Comparison of ENCODE assay signal across 22 mouse cellular contexts in the genomic region with DNA sequence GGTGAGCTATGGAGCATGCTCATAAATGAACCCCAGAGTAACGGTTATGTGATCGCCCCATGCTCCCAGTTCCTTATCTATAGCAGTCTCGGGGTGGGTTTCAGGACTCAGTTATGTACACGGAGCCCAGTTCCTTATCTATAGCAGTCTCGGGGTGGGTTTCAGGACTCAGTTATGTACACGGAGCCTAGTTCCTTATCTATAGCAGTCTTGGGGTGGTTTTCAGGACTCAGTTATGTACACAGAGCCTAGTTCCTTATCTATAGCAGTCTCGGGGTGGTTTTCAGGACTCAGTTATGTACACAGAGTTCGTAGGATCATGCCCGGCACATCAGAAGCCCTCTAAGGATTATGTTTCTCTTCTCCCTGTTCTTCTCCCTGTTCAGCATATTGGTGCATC. TPM values are rescaled to one million over a fixed set of nuclear protein-coding genes. Genes with fewer than 3 reads are reported as not detected.
A peak's percentile ranks its signal among the peaks of the same experiment; 100 is the strongest.
DNase-seq lines count a peak whose midpoint lies in the region; ATAC-seq and TF ChIP-seq lines count a peak whose summit lies in the region.
"Had no signal": no experiment of that assay in that cellular context is flagged by ENCODE, and none has a peak within 500 bp of the region (broad histone marks: within the 10 kb centered on the region; RNA-seq: fewer than 3 reads in every experiment).

No protein-coding gene starts in this region.

- no peak for TF ChIP-seq CTCF in liver, embryonic 14.5 days (IDR thresholded peaks at IDR 0.05; ENCODE audit: low read depth)

- peak; percentile 68 for DNase-seq in heart, adult 11 months
- DNase-seq in heart, postnatal 10 days, result no peak
- no peak for DNase-seq in liver, embryonic 14.5 days (ENCODE audit: low read depth in 3 of 3, low spot score in 3 of 3)
- no peak for DNase-seq in yolk sac, embryonic 10.5 days (ENCODE audit: low spot score)
- DNase-seq in T-cell, adult 2 months (ENCODE audit: low spot score), result no peak
- DNase-seq: adrenal gland, adult 2 months; adrenal gland, postnatal 36 days; B cell, adult 2 months; cerebellum, adult 2 months; cerebellum, postnatal 10 days; forebrain, postnatal 0 days; gastrocnemius, postnatal 36 days; heart, adult 18-20 months; heart, postnatal 14 days had no signal

- TF ChIP-seq EP300 in liver, embryonic 14.5 days (IDR thresholded peaks at IDR 0.05; ENCODE audit: low read depth), result peak; percentile 44

- intact Hi-C loops in heart, postnatal 10 days (cut with DNase I), result loop anchor here (5.0 to 10.0 kb wide), 3 partner anchors 33 to 250 kb away; no protein-coding TSS in a partner anchor

- no peak overlapping the region for H3K9ac ChIP-seq in liver, embryonic 14.5 days (replicated peaks)
- no peak overlapping the region for H3K9ac ChIP-seq in hindbrain, embryonic 16.5 days (ENCODE audit: low read depth, low read length)
- H3K9ac ChIP-seq: forebrain, embryonic 13.5 days; forebrain, postnatal 0 days; hindbrain, embryonic 14.5 days had no signal

- H3K9me3 ChIP-seq in liver, embryonic 14.5 days (ENCODE audit: control insufficient read depth, low read length), result no peaks in the 10 kb centered on the region
- no peaks in the 10 kb centered on the region for H3K9me3 ChIP-seq in hindbrain, embryonic 16.5 days (ENCODE audit: control insufficient read depth, low read length)
- H3K9me3 ChIP-seq: forebrain, embryonic 13.5 days; heart, embryonic 10.5 days had no signal

- H3K36me3 ChIP-seq in liver, embryonic 14.5 days (replicated peaks; ENCODE audit: control insufficient read depth, insufficient read depth, low read depth), result peaks cover 6% of the 10 kb centered on the region; the same call in 1 of the 2 replicates
- peaks cover 42% of the 10 kb centered on the region for H3K36me3 ChIP-seq in hindbrain, embryonic 16.5 days (ENCODE audit: control insufficient read depth, insufficient read depth, low read length)

- H3K27me3 ChIP-seq in liver, embryonic 14.5 days (ENCODE audit: control insufficient read depth, insufficient read depth, low read length), result no peaks in the 10 kb centered on the region
- no peaks in the 10 kb centered on the region for H3K27me3 ChIP-seq in hindbrain, embryonic 16.5 days (replicated peaks; ENCODE audit: control insufficient read depth, insufficient read depth, low read length)
- H3K27me3 ChIP-seq: forebrain, embryonic 13.5 days; Patski had no signal

- H3K27ac ChIP-seq in liver, embryonic 14.5 days, result peak overlapping the region; percentile 22
- H3K27ac ChIP-seq in hindbrain, embryonic 16.5 days (ENCODE audit: low read depth, low read length), result no peak overlapping the region
- H3K27ac ChIP-seq: embryonic facial prominence, embryonic 10.5 days; forebrain, embryonic 13.5 days; heart, embryonic 10.5 days; hindbrain, embryonic 14.5 days had no signal

- WGBS in liver, embryonic 14.5 days (ENCODE audit: insufficient replicate concordance), result 10% methylated on average over 9 of the region's 9 CpGs
- WGBS in hindbrain, embryonic 16.5 days, result 96% methylated on average over 9 of the region's 9 CpGs

- H3K4me1 ChIP-seq in liver, embryonic 14.5 days (replicated peaks; ENCODE audit: control insufficient read depth in 2 of 2, insufficient read depth in 2 of 2, low read length in 1 of 2), result peaks cover 8 to 19% of the 10 kb centered on the region in 2 experiments
- H3K4me1 ChIP-seq in hindbrain, embryonic 16.5 days (ENCODE audit: control insufficient read depth, insufficient read depth, low read depth, low read length), result peaks cover 8% of the 10 kb centered on the region

- H3K4me2 ChIP-seq in liver, embryonic 14.5 days (ENCODE audit: low read depth), result peak overlapping the region; percentile 30
- H3K4me2 ChIP-seq in hindbrain, embryonic 16.5 days (ENCODE audit: low read length), result no peak overlapping the region
- H3K4me2 ChIP-seq: forebrain, embryonic 13.5 days; hindbrain, embryonic 14.5 days had no signal

- ATAC-seq in liver, embryonic 14.5 days (ENCODE audit: insufficient read depth), result peak; percentile 36; the same call in 1 of the 2 replicates
- ATAC-seq in megakaryocyte progenitor cell, adult 5-6 weeks (replicated peaks; ENCODE audit: poor library complexity), result peak; percentile 27
- no peak for ATAC-seq in hindbrain, embryonic 16.5 days
- ATAC-seq: CD4-positive, CD25-positive, alpha-beta regulatory T cell, adult 4 months; forebrain, embryonic 13.5 days; forebrain, postnatal 0 days; Patski had no signal

- no peak overlapping the region for H3K4me3 ChIP-seq in liver, embryonic 14.5 days (ENCODE audit: insufficient read depth in 1 of 2, low read depth in 2 of 2, low read length in 2 of 2)
- H3K4me3 ChIP-seq in hindbrain, embryonic 16.5 days (ENCODE audit: low read length), result no peak overlapping the region
- H3K4me3 ChIP-seq: embryonic facial prominence, embryonic 10.5 days; forebrain, embryonic 13.5 days; heart, embryonic 10.5 days had no signal

RNA-seq across cellular contexts. Expression of a gene that starts 3.6 kb away (rescaled TPM):
- total RNA-seq in heart, postnatal 10 days (2021), result 10 to 100 TPM; 33.0 to 45.2 TPM
- polyA plus RNA-seq in liver, embryonic 14.5 days (2012; rRNA removed), result 13.5 and 15.0 TPM in 2 replicates
- 30.3 and 32.4 TPM in 2 replicates for polyA plus RNA-seq in liver, embryonic 14.5 days (2014; fragmentation: Nextera tagmentation; extraction: Ambion mirVana)
- 35.4 and 39.7 TPM in 2 replicates for total RNA-seq in megakaryocyte progenitor cell, adult 5-6 weeks (2015)
- total RNA-seq in megakaryocyte progenitor cell, adult 5-6 weeks (2017), result 27.8 and 28.1 TPM in 2 replicates
- polyA plus RNA-seq in hindbrain, embryonic 16.5 days (2015; fragmentation: Nextera tagmentation; extraction: Ambion mirVana), result 130 and 137 TPM in 2 replicates

RNA-seq across cellular contexts. Expression of a gene that starts 17.3 kb away (rescaled TPM):
- under 1 TPM; 0.41 to 0.57 TPM for total RNA-seq in heart, postnatal 10 days (2021)
- 1.2 and 2.0 TPM in 2 replicates for polyA plus RNA-seq in liver, embryonic 14.5 days (2012; rRNA removed)
- polyA plus RNA-seq in liver, embryonic 14.5 days (2014; fragmentation: Nextera tagmentation; extraction: Ambion mirVana), result 2.9 and 3.5 TPM in 2 replicates
- total RNA-seq in megakaryocyte progenitor cell, adult 5-6 weeks (2015), result 4.2 and 4.7 TPM in 2 replicates
- total RNA-seq in megakaryocyte progenitor cell, adult 5-6 weeks (2017), result 2.0 and 3.3 TPM in 2 replicates
- 17.2 and 18.3 TPM in 2 replicates for polyA plus RNA-seq in hindbrain, embryonic 16.5 days (2015; fragmentation: Nextera tagmentation; extraction: Ambion mirVana)

RNA-seq across cellular contexts. Expression of a gene that starts 55.5 kb away (rescaled TPM):
- 100 to 1,000 TPM; 351 to 364 TPM for total RNA-seq in heart, postnatal 10 days (2021)
- 222 and 368 TPM in 2 replicates for polyA plus RNA-seq in liver, embryonic 14.5 days (2012; rRNA removed)
- 457 and 507 TPM in 2 replicates for polyA plus RNA-seq in liver, embryonic 14.5 days (2014; fragmentation: Nextera tagmentation; extraction: Ambion mirVana)
- total RNA-seq in megakaryocyte progenitor cell, adult 5-6 weeks (2015), result 679 and 683 TPM in 2 replicates
- 1,301 and 1,452 TPM in 2 replicates for total RNA-seq in megakaryocyte progenitor cell, adult 5-6 weeks (2017)
- 250 and 271 TPM in 2 replicates for polyA plus RNA-seq in hindbrain, embryonic 16.5 days (2015; fragmentation: Nextera tagmentation; extraction: Ambion mirVana)
